Mouse (Mus musculus): ENCODE data around the gene Naga. TPM values are rescaled to one million over a fixed set of nuclear protein-coding genes. Genes with fewer than 3 reads are reported as not detected.

Naga gene
- total and polyA plus RNA-seq, 3 experiments, result 17.7 to 28.2 (median 18.7) TPM

- TF ChIP-seq RAD21 (IDR thresholded peaks at IDR 0.05; ENCODE audit: low read depth, low read length) (no peak), UBTF (IDR thresholded peaks at IDR 0.05; ENCODE audit: low read depth, low read length) (no peak), USF2 (conservative IDR thresholded peaks at IDR 0.05; ENCODE audit: low read depth, low read length) (no peak), ZC3H11A (IDR thresholded peaks at IDR 0.05; ENCODE audit: low read depth, low read length) (no peak), MAX (IDR thresholded peaks at IDR 0.05; ENCODE audit: low read length) (no peak)
- no peak overlapping the region for H3K27ac ChIP-seq (ENCODE audit: insufficient read depth, low read depth)
- peaks cover 5 to 20% of the 10 kb centered on the region in 2 experiments for H3K4me1 ChIP-seq (ENCODE audit: control insufficient read depth in 1 of 2, insufficient read depth in 2 of 2)
- H3K36me3 ChIP-seq (replicated peaks in 1 of 2; ENCODE audit: control insufficient read depth in 1 of 2, insufficient read depth in 1 of 2, low read length in 1 of 2), result no peaks in the 10 kb centered on the region
- no peak overlapping the region for H3K9ac ChIP-seq (ENCODE audit: insufficient read depth, low read depth)
- in situ Hi-C loops (cut with MboI; ENCODE audit: low pct_ligation_motif_present, low pct_unique_long_range_greater_than_20kb, low sequenced_read_pairs) (no loop called here), dilution Hi-C loops (cut with MboI; ENCODE audit: extremely low pct_ligation_motif_present, extremely low pct_unique_long_range_greater_than_20kb, low sequenced_read_pairs) (no loop called here)
- no peaks in the 10 kb centered on the region for H3K79me2 ChIP-seq (replicated peaks; ENCODE audit: control insufficient read depth, extremely low read depth, insufficient read depth, poor library complexity, severe bottlenecking)
- peaks cover 84% of the 10 kb centered on the region for H3K27me3 ChIP-seq (replicated peaks)
- no peak overlapping the region for H3K4me2 ChIP-seq (ENCODE audit: insufficient read depth, low read depth, poor library complexity, severe bottlenecking)
- no peaks in the 10 kb centered on the region for H3K9me3 ChIP-seq (replicated peaks; ENCODE audit: low read length)
- DNase-seq (ENCODE audit: extremely low read depth), result no peak
- H3K4me3 ChIP-seq (replicated peaks in 1 of 3; ENCODE audit: low read depth in 2 of 3, low read length in 2 of 3, poor library complexity in 1 of 3), result no peak overlapping the region
Measured at GRCm38 (mm10) chr15:82375855-82376254, 37.1 kb upstream of the Naga start.

- in situ Hi-C loops (cut with MboI; ENCODE audit: low pct_ligation_motif_present, low pct_unique_long_range_greater_than_20kb, low sequenced_read_pairs) (no loop called here), dilution Hi-C loops (cut with MboI; ENCODE audit: extremely low pct_ligation_motif_present, extremely low pct_unique_long_range_greater_than_20kb, low sequenced_read_pairs) (no loop called here)
- H3K9ac ChIP-seq (ENCODE audit: insufficient read depth, low read depth), result no peak overlapping the region
- no peak for TF ChIP-seq NELFE (IDR thresholded peaks at IDR 0.05; ENCODE audit: low read depth, low read length)
- no peaks in the 10 kb centered on the region for H3K36me3 ChIP-seq (replicated peaks in 1 of 2; ENCODE audit: control insufficient read depth in 1 of 2, insufficient read depth in 1 of 2, low read length in 1 of 2)
- H3K79me2 ChIP-seq (replicated peaks; ENCODE audit: control insufficient read depth, extremely low read depth, insufficient read depth, poor library complexity, severe bottlenecking), result no peaks in the 10 kb centered on the region
- H3K4me2 ChIP-seq (ENCODE audit: insufficient read depth, low read depth, poor library complexity, severe bottlenecking), result no peak overlapping the region
- no peaks in the 10 kb centered on the region for H3K9me3 ChIP-seq (replicated peaks; ENCODE audit: low read length)
- no peak overlapping the region for H3K4me3 ChIP-seq (replicated peaks in 1 of 3; ENCODE audit: low read depth in 2 of 3, low read length in 2 of 3, poor library complexity in 1 of 3)
- peaks cover 0 to 9% of the 10 kb centered on the region in 2 experiments; a peak in 2 of 4 replicates for H3K4me1 ChIP-seq (ENCODE audit: control insufficient read depth in 1 of 2, insufficient read depth in 2 of 2)
- H3K27ac ChIP-seq (ENCODE audit: insufficient read depth, low read depth), result no peak overlapping the region
- DNase-seq (ENCODE audit: extremely low read depth), result no peak
- peaks cover 81% of the 10 kb centered on the region for H3K27me3 ChIP-seq (replicated peaks)
Measured at GRCm38 (mm10) chr15:82374437-82374836, 35.7 kb upstream of the Naga start.

GRCm38 (mm10) chr15:82372991-82373390 is 34.3 kb upstream of the Naga start:
- Histone ChIP-seq H3K4me2 (ENCODE audit: insufficient read depth, low read depth, poor library complexity, severe bottlenecking) (no peak overlapping the region), H3K9ac (ENCODE audit: insufficient read depth, low read depth) (no peak overlapping the region), H3K27ac (ENCODE audit: insufficient read depth, low read depth) (no peak overlapping the region), H3K36me3 (replicated peaks in 1 of 2; ENCODE audit: control insufficient read depth in 1 of 2, insufficient read depth in 1 of 2, low read length in 1 of 2) (no peaks in the 10 kb centered on the region), H3K27me3 (replicated peaks) (peaks cover 69% of the 10 kb centered on the region), H3K4me3 (replicated peaks in 1 of 3; ENCODE audit: low read depth in 2 of 3, low read length in 2 of 3, poor library complexity in 1 of 3) (no peak overlapping the region), H3K9me3 (replicated peaks; ENCODE audit: low read length) (no peaks in the 10 kb centered on the region), H3K4me1 (ENCODE audit: control insufficient read depth in 1 of 2, insufficient read depth in 2 of 2) (peaks cover 0 to 8% of the 10 kb centered on the region in 2 experiments; a peak in 2 of 4 replicates), H3K79me2 (replicated peaks; ENCODE audit: control insufficient read depth, extremely low read depth, insufficient read depth, poor library complexity, severe bottlenecking) (no peaks in the 10 kb centered on the region)
- dilution Hi-C loops (cut with MboI; ENCODE audit: extremely low pct_ligation_motif_present, extremely low pct_unique_long_range_greater_than_20kb, low sequenced_read_pairs), result no loop called here
- in situ Hi-C loops (cut with MboI; ENCODE audit: low pct_ligation_motif_present, low pct_unique_long_range_greater_than_20kb, low sequenced_read_pairs), result no loop called here
- no peak for DNase-seq (ENCODE audit: extremely low read depth)
- no peak for TF ChIP-seq RAD21 (IDR thresholded peaks at IDR 0.05; ENCODE audit: low read depth, low read length)
- no peak for TF ChIP-seq ETS1 (conservative IDR thresholded peaks at IDR 0.05; ENCODE audit: low read depth, low read length)
- TF ChIP-seq MAX (IDR thresholded peaks at IDR 0.05; ENCODE audit: low read length), result no peak
- TF ChIP-seq USF1 (IDR thresholded peaks at IDR 0.05; ENCODE audit: low read depth, low read length), result no peak
- no peak for TF ChIP-seq MYC (IDR thresholded peaks at IDR 0.05; ENCODE audit: low read depth, low read length)
- no peak for TF ChIP-seq POLR2A (IDR thresholded peaks at IDR 0.05; ENCODE audit: low read depth, low read length)
- TF ChIP-seq ZKSCAN1 (IDR thresholded peaks at IDR 0.05; ENCODE audit: borderline replicate concordance, low read depth, low read length), result no peak
- TF ChIP-seq GABPA (IDR thresholded peaks at IDR 0.05; ENCODE audit: insufficient replicate concordance, low read depth, low read length), result no peak
- TF ChIP-seq ZNF384 (IDR thresholded peaks at IDR 0.05; ENCODE audit: low read depth, low read length), result no peak
- no peak for TF ChIP-seq RCOR1 (conservative IDR thresholded peaks at IDR 0.05; ENCODE audit: low read depth, low read length)
- no peak for TF ChIP-seq HCFC1 (IDR thresholded peaks at IDR 0.05; ENCODE audit: low read depth, low read length)
- no peak for TF ChIP-seq JUND (conservative IDR thresholded peaks at IDR 0.05; ENCODE audit: low read depth, low read length)
- no peak for TF ChIP-seq CHD2 (IDR thresholded peaks at IDR 0.05; ENCODE audit: low read length)
- TF ChIP-seq KAT2A (IDR thresholded peaks at IDR 0.05; ENCODE audit: insufficient replicate concordance, low read length), result no peak
- TF ChIP-seq JUN (IDR thresholded peaks at IDR 0.05; ENCODE audit: insufficient read depth, low read depth, low read length), result no peak
- TF ChIP-seq NELFE (IDR thresholded peaks at IDR 0.05; ENCODE audit: low read depth, low read length), result no peak
- no peak for TF ChIP-seq CTCF (conservative IDR thresholded peaks at IDR 0.05 in 1 of 2, IDR thresholded peaks at IDR 0.05 in 1 of 2; ENCODE audit: low read depth in 2 of 2, low read length in 2 of 2)
- TF ChIP-seq PAX5 (IDR thresholded peaks at IDR 0.05; ENCODE audit: low read length), result no peak
- no peak for TF ChIP-seq ELF1 (IDR thresholded peaks at IDR 0.05; ENCODE audit: low read depth, low read length)
- TF ChIP-seq MXI1 (IDR thresholded peaks at IDR 0.05; ENCODE audit: low read depth, low read length), result no peak
